Mouse (Mus musculus) cortical plate, adult 2 months (tissue): ENCODE data around the gene Rpl5.

Source experiments
- CTCF ChIP-seq: fragments of 200-500 bp; IDR thresholded peaks from 2 replicates; pipeline ENCODE4 v1.5.1; 2011; ENCODE audit warnings: mild to moderate bottlenecking, control low read depth, low read length; ENCODE audit not compliant: insufficient read depth; ENCODE audit errors: extremely low read depth
- POLR2A ChIP-seq: fragments of 200-500 bp; IDR thresholded peaks from 2 replicates; pipeline ENCODE4 v1.6.1; 2011; ENCODE audit warnings: mild to moderate bottlenecking, low read length, control low read depth; ENCODE audit not compliant: insufficient read depth; ENCODE audit errors: extremely low read depth

DNA sequence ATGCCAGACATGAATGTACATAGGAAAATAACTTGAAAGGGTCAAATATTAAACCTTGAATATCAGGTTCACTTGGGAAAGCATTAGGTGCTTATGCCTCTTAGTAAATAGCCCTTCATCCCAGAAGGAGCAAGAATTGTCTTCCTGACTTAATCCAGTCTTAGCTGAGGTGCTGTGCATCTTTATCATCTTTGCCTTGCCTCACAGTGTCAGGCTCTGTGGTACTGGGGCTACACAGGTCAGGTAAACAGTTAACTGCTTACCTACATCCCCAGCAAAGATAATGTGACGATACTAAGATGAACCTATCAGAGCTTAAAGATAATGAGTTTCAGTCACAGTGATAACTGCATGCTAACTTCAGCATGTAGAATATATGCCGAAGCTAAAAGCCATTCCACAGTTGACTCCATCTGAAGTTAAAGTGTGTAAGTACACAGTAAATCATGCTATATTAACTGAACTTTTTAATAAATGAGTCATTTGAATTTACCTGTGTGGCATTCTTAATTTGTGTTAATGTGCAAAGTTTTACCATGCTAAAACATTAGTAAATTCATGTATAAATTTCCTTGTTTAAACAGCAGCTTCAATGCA lies 8.3 kb downstream of the Rpl5 start:
- TF ChIP-seq CTCF (no peak), POLR2A (no peak)
